Mouse (Mus musculus): ENCODE data around the gene Fam133b.

DNA sequence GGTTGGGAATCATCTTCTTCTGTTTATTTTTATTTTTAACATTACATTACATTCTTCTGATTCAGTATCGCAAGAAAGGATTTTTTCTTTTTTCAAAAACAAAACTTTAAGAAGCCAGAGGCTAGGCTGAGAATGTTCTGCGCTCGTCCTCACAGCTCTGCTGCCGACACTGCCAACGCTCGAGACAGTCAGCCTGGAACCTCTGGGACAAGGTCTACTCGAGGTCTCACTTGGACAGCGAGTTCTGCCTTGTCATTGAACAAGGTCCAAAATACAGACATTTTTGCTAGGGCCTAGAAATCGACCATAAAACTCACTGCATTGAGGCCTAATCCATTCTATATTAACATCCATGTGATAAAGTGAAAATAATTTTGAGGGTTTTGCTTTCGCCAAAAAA lies 20.8 kb upstream of the Fam133b start:
- no peak for TF ChIP-seq CTCF (IDR thresholded peaks at IDR 0.05; ENCODE audit: low read depth, low read length)
- no peak for TF ChIP-seq POLR2A (IDR thresholded peaks at IDR 0.05; ENCODE audit: extremely low read depth, insufficient read depth, low read length)
